Mouse (Mus musculus): ENCODE data around the gene Pla2g4e.

DNA sequence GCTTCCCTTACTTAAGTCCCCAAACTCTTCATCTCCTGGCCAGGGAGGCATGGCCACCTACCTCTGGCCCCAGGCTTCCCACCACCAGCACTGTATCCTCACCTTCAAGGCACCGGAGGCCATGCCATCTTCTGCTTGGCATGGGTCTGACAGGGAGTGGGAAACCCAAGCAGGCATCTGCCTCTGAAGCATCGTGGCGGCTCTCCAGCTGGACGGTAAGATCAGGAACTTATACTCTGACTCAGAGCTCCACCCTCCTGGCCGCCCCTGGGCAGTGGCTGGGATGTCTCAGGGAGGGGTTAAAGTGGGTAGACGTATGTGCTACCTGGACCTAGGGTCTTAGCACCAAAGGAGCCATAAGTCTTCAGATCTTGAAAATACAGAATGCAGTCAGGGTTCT lies 38.1 kb downstream of the Pla2g4e start:
- TF ChIP-seq CTCF (IDR thresholded peaks at IDR 0.05; ENCODE audit: low read depth): no peak
- TF ChIP-seq EP300 (optimal IDR thresholded peaks at IDR 0.05): no peak
